Mouse (Mus musculus): Measurements from ENCODE around the gene Atf7ip2.
"Not testable (repeated sequence)": the region's sequence is repeated elsewhere in the genome, so short reads cannot be mapped to it uniquely, and the experiment has no call there.

The Atf7ip2 gene

GRCm38 (mm10) chr16:10192679-10193506 is at the start of gene Atf7ip2:
Atf7ip2 (plus strand) TSS chr16:10192712.
- DNase-seq (ENCODE audit: low spot score in 2 of 2): peak; percentile 4 to 63

GRCm38 (mm10) chr16:10143166-10143565 is 49.3 kb upstream of the Atf7ip2 start:
- DNase-seq (ENCODE audit: low spot score in 2 of 2): no peak

- DNase-seq (ENCODE audit: low spot score in 2 of 2): no peak
Measured at GRCm38 (mm10) chr16:10147401-10147800, 45.1 kb upstream of the Atf7ip2 start.

- no peak for DNase-seq (ENCODE audit: low spot score in 2 of 2)
Measured at GRCm38 (mm10) chr16:10169123-10169905, 23.2 kb upstream of the Atf7ip2 start.

GRCm38 (mm10) chr16:10170005-10170404 is 22.5 kb upstream of the Atf7ip2 start, which contains the start of gene Rpl39l:
Rpl39l (plus strand) TSS chr16:10170226.
- no peak for DNase-seq (ENCODE audit: low spot score in 2 of 2)

- DNase-seq (ENCODE audit: low spot score in 2 of 2): no peak
Measured at GRCm38 (mm10) chr16:10171276-10171675, 21.2 kb upstream of the Atf7ip2 start.

GRCm38 (mm10) chr16:10172179-10172820 is 20.2 kb upstream of the Atf7ip2 start:
- DNase-seq (ENCODE audit: low spot score in 2 of 2): no peak

- DNase-seq (ENCODE audit: low spot score in 2 of 2): not testable (repeated sequence)
Measured at GRCm38 (mm10) chr16:10187461-10187860, 5.1 kb upstream of the Atf7ip2 start.

- no peak for DNase-seq (ENCODE audit: low spot score in 2 of 2)
Measured at GRCm38 (mm10) chr16:10208777-10209176, 16.3 kb downstream of the Atf7ip2 start.

GRCm38 (mm10) chr16:10216366-10216765 is 23.9 kb downstream of the Atf7ip2 start:
- DNase-seq (ENCODE audit: low spot score in 2 of 2): not testable (repeated sequence)

- DNase-seq (ENCODE audit: low spot score in 2 of 2): not testable (repeated sequence)
Measured at GRCm38 (mm10) chr16:10217020-10217419, 24.5 kb downstream of the Atf7ip2 start.

GRCm38 (mm10) chr16:10227361-10227760 is 34.8 kb downstream of the Atf7ip2 start:
- DNase-seq (ENCODE audit: low spot score in 2 of 2): no peak

GRCm38 (mm10) chr16:10236601-10237000 is 44.1 kb downstream of the Atf7ip2 start:
- DNase-seq (ENCODE audit: low spot score in 2 of 2): no peak

- DNase-seq (ENCODE audit: low spot score in 2 of 2): no peak
Measured at GRCm38 (mm10) chr16:10253993-10254392, 61.5 kb downstream of the Atf7ip2 start.

GRCm38 (mm10) chr16:10272256-10272655 is 79.7 kb downstream of the Atf7ip2 start:
- DNase-seq (ENCODE audit: low spot score in 2 of 2): peak in 1 of 2 experiments; percentile 20

GRCm38 (mm10) chr16:10274465-10274864 is 82.0 kb downstream of the Atf7ip2 start:
- DNase-seq (ENCODE audit: low spot score in 2 of 2): no peak

- DNase-seq (ENCODE audit: low spot score in 2 of 2): not testable (repeated sequence)
Measured at GRCm38 (mm10) chr16:10276778-10277177, 84.3 kb downstream of the Atf7ip2 start.

GRCm38 (mm10) chr16:10280286-10280951 is 87.9 kb downstream of the Atf7ip2 start:
- peak in 1 of 2 experiments; percentile 90 for DNase-seq (ENCODE audit: low spot score in 2 of 2)

- no peak for DNase-seq (ENCODE audit: low spot score in 2 of 2)
Measured at GRCm38 (mm10) chr16:10281890-10282289, 89.4 kb downstream of the Atf7ip2 start.

- DNase-seq (ENCODE audit: low spot score in 2 of 2): peak; percentile 37 to 56
Measured at GRCm38 (mm10) chr16:10286513-10287268, 94.2 kb downstream of the Atf7ip2 start.

- no peak for DNase-seq (ENCODE audit: low spot score in 2 of 2)
Measured at GRCm38 (mm10) chr16:10288115-10288514, 95.6 kb downstream of the Atf7ip2 start.

Measured in left cerebral cortex, adult 9 months (tissue).